Comparison of ENCODE assay signal across 23 mouse cellular contexts in genomic region chr7:139190616-139191015, GRCm38 (mm10). TPM values are rescaled to one million over a fixed set of nuclear protein-coding genes. Genes with fewer than 3 reads are reported as not detected.
DNase-seq lines count a peak whose midpoint lies in the region; TF ChIP-seq lines count a peak whose summit lies in the region.
"Had no signal": no experiment of that assay in that cellular context is flagged by ENCODE, and none has a peak within 500 bp of the region (broad histone marks: within the 10 kb centered on the region; RNA-seq: fewer than 3 reads in every experiment).

No protein-coding gene starts in this region.

- no peak overlapping the region for H3K4me3 ChIP-seq in heart, embryonic 10.5 days
- no peak overlapping the region for H3K4me3 ChIP-seq in kidney, adult 2 months (ENCODE audit: insufficient read depth, low read depth, low read length)
- H3K4me3 ChIP-seq: embryonic facial prominence, embryonic 13.5 days; embryonic facial prominence, embryonic 15.5 days; erythroblast, embryonic 14.5 days; forebrain, embryonic 10.5 days; forebrain, embryonic 12.5 days had no signal

- 0 out of 2 replicates have a peak, but pooled peaks cover 8% of the 10 kb centered on the region for H3K9me3 ChIP-seq in heart, embryonic 10.5 days
- H3K9me3 ChIP-seq: embryonic facial prominence, embryonic 13.5 days; embryonic facial prominence, embryonic 15.5 days; forebrain, embryonic 12.5 days had no signal

- intact Hi-C loops in heart, postnatal 10 days (cut with DNase I) = no loop called here

- peaks cover 17% of the 10 kb centered on the region for H3K4me1 ChIP-seq in heart, embryonic 10.5 days
- no peaks in the 10 kb centered on the region for H3K4me1 ChIP-seq in kidney, adult 2 months (ENCODE audit: control insufficient read depth, insufficient read depth, low read length)

- no peak for TF ChIP-seq CTCF in kidney, adult 2 months (conservative IDR thresholded peaks at IDR 0.05; ENCODE audit: insufficient read depth, insufficient read length, low read depth, low read length)

- TF ChIP-seq POLR2A in kidney, adult 2 months (IDR thresholded peaks at IDR 0.05; ENCODE audit: low read depth, low read length) = no peak

- peaks cover 54% of the 10 kb centered on the region for H3K27me3 ChIP-seq in heart, embryonic 10.5 days (ENCODE audit: insufficient read depth, poor library complexity, severe bottlenecking)
- H3K27me3 ChIP-seq in kidney, adult 2 months (replicated peaks; ENCODE audit: control insufficient read depth, insufficient read depth, low read length) = no peaks in the 10 kb centered on the region

- H3K27ac ChIP-seq in heart, embryonic 10.5 days = no peak overlapping the region
- no peak overlapping the region for H3K27ac ChIP-seq in kidney, adult 2 months (ENCODE audit: insufficient read depth, low read depth, low read length)
- H3K27ac ChIP-seq: embryonic facial prominence, embryonic 13.5 days; embryonic facial prominence, embryonic 15.5 days; forebrain, embryonic 10.5 days; forebrain, embryonic 12.5 days had no signal

- peak; percentile 61 for DNase-seq in heart, embryonic 10.5 days (ENCODE audit: low spot score)
- DNase-seq in heart, postnatal 10 days = no peak
- DNase-seq in kidney, adult 2 months = peak; percentile 41
- DNase-seq in kidney, adult 11 months = no peak
- peak; percentile 15 to 20 for DNase-seq in right cerebral cortex, postnatal 10 days (ENCODE audit: low spot score in 2 of 2)
- DNase-seq in right cerebral cortex, postnatal 14 days = no peak
- DNase-seq: adrenal gland, adult 2 months; adrenal gland, postnatal 10 days; adrenal gland, postnatal 25 days; cerebellum, adult 11 months; cerebellum, adult 18-20 months; cerebellum, adult 8-10 months; cerebellum, adult 9-11 months; cerebellum, postnatal 14 days; cerebellum, postnatal 36 days; embryo, embryonic 11 days had no signal

- WGBS in heart, embryonic 10.5 days = 91% methylated on average over 4 of the region's 4 CpGs
- 85% methylated on average over 4 of the region's 4 CpGs for WGBS in kidney, adult 2 months

- H3K36me3 ChIP-seq in heart, embryonic 10.5 days = no peaks in the 10 kb centered on the region
- H3K36me3 ChIP-seq in kidney, adult 2 months (ENCODE audit: control insufficient read depth, insufficient read depth, low read length) = no peaks in the 10 kb centered on the region
- H3K36me3 ChIP-seq: embryonic facial prominence, embryonic 13.5 days; embryonic facial prominence, embryonic 15.5 days; forebrain, embryonic 10.5 days; forebrain, embryonic 12.5 days had no signal

RNA-seq across cellular contexts. Expression of gene Lrrc27, which starts 22.2 kb away (rescaled TPM):
- 4.5 TPM in 2 replicates for polyA plus RNA-seq in heart, embryonic 10.5 days (2016; fragmentation: Nextera tagmentation; extraction: Ambion mirVana)
- total RNA-seq in heart, postnatal 10 days (2021) = 10 to 100 TPM in 1 of 2 experiments, 1 to 10 TPM in 1; 9.3 to 10.0 TPM
- polyA plus RNA-seq in kidney, adult 2 months (2012; rRNA removed) = 3.3 and 3.7 TPM in 2 replicates
- polyA plus RNA-seq: erythroblast, embryonic 14.5 days had no signal

RNA-seq across cellular contexts. Expression of gene Stk32c, which starts 22.5 kb away (rescaled TPM):
- polyA plus RNA-seq in heart, embryonic 10.5 days (2016; fragmentation: Nextera tagmentation; extraction: Ambion mirVana) = not detected in 2 replicates
- 1 to 10 TPM; 2.8 to 4.6 TPM for total RNA-seq in heart, postnatal 10 days (2021)
- polyA plus RNA-seq in kidney, adult 2 months (2012; rRNA removed) = 3.1 and 3.2 TPM in 2 replicates
- total RNA-seq: common myeloid progenitor, adult 5-6 weeks; MEL had no signal
- polyA plus RNA-seq: erythroblast, embryonic 14.5 days had no signal

RNA-seq across cellular contexts. Expression of gene Pwwp2b, which starts 57.7 kb away (rescaled TPM):
- polyA plus RNA-seq in heart, embryonic 10.5 days (2016; fragmentation: Nextera tagmentation; extraction: Ambion mirVana) = 10.5 and 11.1 TPM in 2 replicates
- total RNA-seq in heart, postnatal 10 days (2021) = 1 to 10 TPM; 8.1 to 9.8 TPM
- 7.9 and 8.0 TPM in 2 replicates for polyA plus RNA-seq in kidney, adult 2 months (2012; rRNA removed)
- polyA plus RNA-seq: erythroblast, embryonic 14.5 days had no signal

Comparison
In these comparisons a context has a peak if more than half of its experiments do, and no peak if none do; other contexts are left out.
1. DNase-seq: peak in heart, embryonic 10.5 days (single experiment), kidney, adult 2 months (single experiment) and right cerebral cortex, postnatal 10 days (2 of 2); none in heart, postnatal 10 days (0 of 2), kidney, adult 11 months (single experiment) and right cerebral cortex, postnatal 14 days (single experiment).